Mouse (Mus musculus) neural tube, embryonic 15.5 days (tissue): ENCODE results near the gene Arhgap32. TPM values are rescaled to one million over a fixed set of nuclear protein-coding genes. Genes with fewer than 3 reads are reported as not detected.

Experiments used
- ATAC-seq: fragments of 200-750 bp; cut with Nextera tagmentation; 2 replicates; pipeline ENCODE4 v1.8.0; 2017; ENCODE audit warnings: mild to moderate bottlenecking, moderate TSS enrichment, moderate library complexity; ENCODE audit not compliant: low FRiP score
- H3K27ac ChIP-seq: fragments of 300-500 bp; sonication (generic); replicated peaks from 2 replicates; pipeline ENCODE4 v1.5.1; 2015; ENCODE audit warnings: mild to moderate bottlenecking, inconsistent platforms
- H3K27me3 ChIP-seq: fragments of 300-500 bp; sonication (generic); replicated peaks from 2 replicates; pipeline ENCODE4 v1.6.1; 2015; ENCODE audit warnings: inconsistent platforms
- H3K36me3 ChIP-seq: fragments of 300-500 bp; sonication (generic); 2 replicates; pipeline ENCODE4 v1.6.1; 2015; ENCODE audit warnings: inconsistent platforms
- H3K4me1 ChIP-seq: fragments of 300-500 bp; sonication (generic); 2 replicates; pipeline ENCODE4 v1.6.1; 2015; ENCODE audit warnings: inconsistent platforms
- H3K4me2 ChIP-seq: fragments of 300-500 bp; sonication (generic); 2 replicates; pipeline ENCODE4 v1.6.1; 2015; ENCODE audit warnings: inconsistent platforms, mild to moderate bottlenecking, moderate library complexity
- H3K4me3 ChIP-seq: fragments of 300-500 bp; sonication (generic); replicated peaks from 2 replicates; pipeline ENCODE4 v1.5.1; 2015; ENCODE audit warnings: mild to moderate bottlenecking, inconsistent platforms
- H3K9ac ChIP-seq: fragments of 300-500 bp; sonication (generic); replicated peaks from 2 replicates; pipeline ENCODE4 v1.6.1; 2015; ENCODE audit warnings: mild to moderate bottlenecking, inconsistent platforms
- H3K9me3 ChIP-seq: fragments of 300-500 bp; sonication (generic); replicated peaks from 2 replicates; pipeline ENCODE4 v1.6.1; 2016; ENCODE audit warnings: inconsistent platforms
- WGBS: fragments of 180-500 bp; shearing (Covaris S2); methylation state at CpG from one replicate; pipeline ENCODE4 v1.1.7; 2015; ENCODE audit warnings: mixed read lengths; 5-methylcytosine and 5-hydroxymethylcytosine counted together
- polyA plus RNA-seq: library from polyadenylated mRNA; unstranded; fragments of >200 nt; fragmentation: Nextera tagmentation; extraction: Ambion mirVana; gene quantifications from 2 replicates; pipeline ENCODE4 v1.2.1, GENCODE M21; 2015

Arhgap32 gene
- polyA plus RNA-seq, 1 experiment from 2014 or later, result 8.7 TPM

DNA sequence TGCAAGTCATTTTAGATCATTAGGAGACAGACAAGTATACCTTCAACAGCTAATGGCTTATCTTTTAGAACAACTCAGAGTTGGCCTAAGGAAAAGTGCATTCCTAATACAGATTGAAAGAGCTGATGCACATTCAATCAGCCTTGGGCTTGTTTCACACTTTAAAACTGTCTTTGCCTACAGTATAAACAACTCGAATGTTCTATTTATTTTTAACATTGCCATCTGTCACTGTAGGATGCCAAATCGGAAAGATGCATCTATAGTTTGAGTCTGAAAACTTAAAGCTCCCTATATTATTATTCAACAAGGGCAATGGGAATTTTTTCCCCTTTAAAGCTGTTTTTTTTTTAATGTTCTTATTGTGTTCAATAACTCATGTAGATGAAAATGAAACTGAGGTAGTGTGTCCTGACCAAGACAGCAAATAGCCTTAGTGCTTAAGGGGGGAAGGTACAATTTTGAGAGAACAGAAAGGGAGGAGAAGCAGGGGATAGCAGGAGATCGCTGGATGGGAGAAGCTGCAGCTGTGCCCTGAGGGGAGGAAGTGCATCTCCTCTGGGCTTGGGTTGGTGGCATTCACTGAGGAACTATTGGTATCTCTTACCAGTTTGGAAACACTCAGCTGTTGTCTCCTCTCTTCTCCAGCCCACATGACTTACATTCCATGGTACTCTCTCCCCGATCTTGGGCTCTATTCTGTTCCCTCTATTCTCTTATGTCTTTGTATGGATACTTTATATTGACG, 101.1 kb downstream of the Arhgap32 start:
- Histone ChIP-seq H3K27me3 (no peaks in the 10 kb centered on the region), H3K9me3 (no peaks in the 10 kb centered on the region), H3K4me3 (no peak overlapping the region), H3K27ac (no peak overlapping the region), H3K9ac (no peak overlapping the region), H3K4me1 (peaks cover 8% of the 10 kb centered on the region; the same call in 1 of the 2 replicates), H3K4me2 (no peak overlapping the region), H3K36me3 (no peaks in the 10 kb centered on the region)
- WGBS, result 86% methylated on average over 5 of the region's 5 CpGs
- no peak for ATAC-seq

DNA sequence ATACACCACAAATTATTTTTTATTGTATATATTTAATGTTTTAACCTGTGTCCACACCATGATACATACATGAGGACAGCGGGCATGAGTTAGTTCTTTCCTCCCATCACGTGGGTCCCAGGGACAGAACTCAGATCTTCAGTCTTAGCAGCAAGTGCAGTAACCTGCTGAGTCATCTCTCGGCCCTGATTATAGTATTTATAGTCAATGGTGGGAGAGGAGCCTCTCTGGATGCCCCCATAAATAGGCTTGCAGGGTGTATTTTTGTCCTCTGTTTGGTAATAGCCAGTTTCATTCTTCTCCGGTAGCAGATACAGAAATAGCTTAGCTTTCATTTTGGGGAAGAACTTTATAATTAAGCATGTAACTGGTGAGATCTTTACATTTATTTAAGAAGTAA, 103.5 kb downstream of the Arhgap32 start:
- ATAC-seq, result no peak
- Histone ChIP-seq H3K4me1 (peaks cover 23% of the 10 kb centered on the region), H3K4me3 (no peak overlapping the region), H3K27ac (no peak overlapping the region), H3K9me3 (no peaks in the 10 kb centered on the region), H3K9ac (no peak overlapping the region), H3K27me3 (no peaks in the 10 kb centered on the region), H3K4me2 (no peak overlapping the region), H3K36me3 (no peaks in the 10 kb centered on the region)
- 84% methylated on average over 4 of the region's 4 CpGs for WGBS

DNA sequence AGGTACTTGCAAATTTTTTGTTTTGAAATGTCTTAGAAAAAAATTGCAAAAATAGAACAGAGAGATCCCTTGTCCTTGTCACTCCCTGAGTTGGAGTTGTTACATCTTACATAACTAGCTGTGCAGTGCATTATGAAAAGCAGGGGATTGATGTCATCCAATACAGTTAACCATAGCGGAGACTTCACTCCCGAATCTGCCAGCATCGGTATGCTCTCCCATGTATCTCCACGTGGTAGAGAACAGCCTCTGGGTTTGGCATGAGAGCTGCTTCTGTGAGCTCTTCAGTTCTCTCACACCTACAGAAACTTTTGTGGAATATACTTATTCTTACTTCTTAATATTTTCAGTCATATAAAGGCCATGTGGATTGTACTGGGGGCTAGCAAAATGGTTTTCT, 106.2 kb downstream of the Arhgap32 start:
- ATAC-seq, result no peak
- Histone ChIP-seq H3K36me3 (no peaks in the 10 kb centered on the region), H3K9ac (no peak overlapping the region), H3K4me3 (no peak overlapping the region), H3K9me3 (no peaks in the 10 kb centered on the region), H3K4me2 (no peak overlapping the region), H3K4me1 (peaks cover 14% of the 10 kb centered on the region), H3K27me3 (no peaks in the 10 kb centered on the region), H3K27ac (no peak overlapping the region)
- WGBS, result 82% methylated on average over 4 of the region's 4 CpGs

DNA sequence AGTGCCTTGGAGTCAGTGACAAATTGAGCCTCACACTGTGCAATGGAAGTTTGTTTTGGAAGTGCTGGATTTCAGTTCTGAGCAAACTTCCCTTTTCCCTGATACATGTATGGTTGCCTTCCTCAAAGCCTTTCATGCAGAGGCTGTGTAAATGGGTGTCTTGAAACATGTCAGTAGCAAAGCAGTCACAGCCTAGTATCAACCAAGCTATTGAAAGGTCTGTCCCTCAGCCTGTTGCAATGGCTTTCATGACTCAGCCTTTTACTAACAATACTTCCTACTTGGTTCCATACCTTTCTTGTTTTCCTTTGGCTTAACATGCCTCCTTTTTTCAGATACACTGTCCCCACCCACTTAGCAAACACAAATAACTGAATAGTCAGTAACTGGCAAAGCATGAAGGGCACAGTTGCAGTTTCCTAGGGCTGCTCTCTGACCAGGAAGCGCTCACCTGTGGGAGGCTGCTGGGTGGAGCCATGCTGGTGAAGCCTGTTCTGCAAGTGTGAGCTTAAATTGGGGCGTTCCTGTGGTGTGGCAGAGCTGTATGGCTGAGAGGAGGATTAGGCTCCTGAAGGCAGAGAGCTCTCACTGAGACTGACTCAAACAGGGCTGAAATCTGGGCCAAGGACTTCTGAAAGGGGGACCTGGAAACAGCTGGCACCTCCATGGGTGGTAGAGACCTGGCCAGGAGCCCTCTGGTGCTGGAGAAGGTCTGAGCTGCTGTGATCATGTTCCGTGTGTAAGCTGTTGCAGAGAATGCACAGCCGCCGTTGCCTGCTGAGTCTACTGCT, 108.0 kb downstream of the Arhgap32 start:
- Histone ChIP-seq H3K4me1 (peaks cover 14% of the 10 kb centered on the region), H3K4me3 (no peak overlapping the region), H3K9me3 (no peaks in the 10 kb centered on the region), H3K27me3 (no peaks in the 10 kb centered on the region), H3K36me3 (no peaks in the 10 kb centered on the region), H3K9ac (no peak overlapping the region), H3K4me2 (no peak overlapping the region), H3K27ac (0 out of 2 replicates have a peak overlapping the region, but pooled peaks have one; percentile 33)
- 0 out of 2 replicates have a peak, but pooled peaks have one; percentile 38 for ATAC-seq
- WGBS, result 48% methylated on average over 5 of the region's 5 CpGs

DNA sequence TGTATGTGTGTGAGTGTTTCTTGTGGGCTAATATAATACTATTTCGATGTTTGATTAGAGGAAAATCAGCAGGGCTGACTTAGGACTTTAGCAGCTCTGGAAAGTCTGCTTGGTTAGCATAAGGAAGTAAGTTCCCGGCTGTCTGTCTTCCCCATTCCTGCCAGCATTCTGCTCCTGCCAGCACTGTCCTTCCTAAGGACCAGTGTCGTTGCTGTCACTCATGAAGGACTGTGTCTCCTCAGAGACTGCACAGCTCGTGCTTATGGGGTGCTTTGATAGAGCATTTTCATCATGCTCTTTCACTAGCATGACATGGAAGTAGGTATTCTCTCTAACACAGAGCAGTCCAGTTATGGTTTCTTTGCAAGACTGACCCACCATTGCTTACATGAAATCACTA, 109.0 kb downstream of the Arhgap32 start:
- ATAC-seq, result no peak
- no peaks in the 10 kb centered on the region for H3K27me3 ChIP-seq
- H3K4me3 ChIP-seq, result no peak overlapping the region
- H3K4me1 ChIP-seq, result peaks cover 14% of the 10 kb centered on the region
- no peaks in the 10 kb centered on the region for H3K9me3 ChIP-seq
- no peaks in the 10 kb centered on the region for H3K36me3 ChIP-seq
- H3K9ac ChIP-seq, result no peak overlapping the region
- H3K4me2 ChIP-seq, result no peak overlapping the region
- no peak overlapping the region for H3K27ac ChIP-seq
- WGBS, result 72% methylated on average over 4 of the region's 4 CpGs

DNA sequence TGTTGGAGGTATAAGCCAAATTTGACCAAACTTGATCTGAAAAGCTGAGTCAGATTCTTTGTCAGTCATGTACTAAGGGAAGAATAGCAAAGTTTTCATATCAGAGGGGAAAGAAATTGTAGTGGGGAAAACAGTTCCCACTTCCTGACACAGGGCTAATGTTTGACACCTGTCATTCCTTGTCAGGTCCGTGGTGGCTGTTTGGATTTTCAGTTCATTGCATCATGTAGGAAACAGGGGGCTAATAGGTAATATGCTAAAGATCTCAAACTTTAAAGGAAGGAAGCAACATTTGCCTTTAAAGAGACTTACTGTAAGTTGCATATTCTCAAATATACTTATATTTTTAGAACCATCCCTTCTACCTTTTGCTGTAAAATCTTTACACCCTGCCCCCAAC, 109.6 kb downstream of the Arhgap32 start:
- WGBS, result 82% methylated on average over 1 of the region's 1 CpGs
- no peak for ATAC-seq
- Histone ChIP-seq H3K4me3 (no peak overlapping the region), H3K9me3 (no peaks in the 10 kb centered on the region), H3K4me2 (no peak overlapping the region), H3K9ac (no peak overlapping the region), H3K27me3 (no peaks in the 10 kb centered on the region), H3K4me1 (peaks cover 14% of the 10 kb centered on the region), H3K27ac (no peak overlapping the region), H3K36me3 (no peaks in the 10 kb centered on the region)

DNA sequence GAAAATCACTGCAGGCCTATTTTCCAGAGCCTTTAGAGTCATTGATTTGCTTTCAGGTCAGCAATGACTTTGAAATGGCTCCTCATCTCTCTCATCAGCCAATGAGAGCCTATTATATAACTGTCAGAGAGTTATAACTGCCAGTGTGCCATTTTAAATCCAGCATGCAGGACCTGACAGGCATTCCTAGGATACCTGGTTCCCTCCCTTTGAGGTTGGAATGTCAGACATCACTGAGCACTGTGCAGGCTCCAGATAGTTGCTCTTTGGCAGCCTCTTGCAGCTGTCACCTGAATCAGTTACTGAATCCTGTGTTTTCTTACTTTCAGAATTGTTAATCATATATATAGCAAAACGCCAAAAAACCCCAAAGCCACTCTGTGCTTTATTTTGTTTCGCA, 111.1 kb downstream of the Arhgap32 start:
- no peaks in the 10 kb centered on the region for H3K36me3 ChIP-seq
- no peak overlapping the region for H3K9ac ChIP-seq
- no peak overlapping the region for H3K4me3 ChIP-seq
- no peak for ATAC-seq
- WGBS, result 90% methylated on average over 2 of the region's 2 CpGs
- no peaks in the 10 kb centered on the region for H3K27me3 ChIP-seq
- H3K9me3 ChIP-seq, result no peaks in the 10 kb centered on the region
- no peak overlapping the region for H3K27ac ChIP-seq
- H3K4me1 ChIP-seq, result peaks cover 14% of the 10 kb centered on the region
- no peak overlapping the region for H3K4me2 ChIP-seq

DNA sequence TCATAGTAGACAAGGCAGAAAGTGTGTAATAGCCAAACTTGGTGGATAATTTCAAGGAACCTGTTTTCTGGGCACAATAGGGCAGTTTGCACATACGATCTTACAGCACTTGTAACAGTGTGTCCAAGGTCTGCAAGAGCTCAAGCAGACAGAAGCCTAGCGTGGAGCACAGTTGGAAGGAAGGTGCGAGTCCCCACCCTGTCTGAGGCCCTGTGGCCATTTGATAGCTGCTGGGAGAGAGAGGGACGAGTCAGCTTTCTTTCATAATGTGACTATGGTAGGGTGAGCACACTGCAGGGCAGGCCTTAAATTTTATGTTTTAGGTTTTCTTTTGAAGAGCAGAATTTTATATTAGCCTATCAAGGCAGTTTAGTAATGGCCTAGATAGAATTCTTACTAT, 117.7 kb downstream of the Arhgap32 start:
- no peak overlapping the region for H3K4me2 ChIP-seq
- no peaks in the 10 kb centered on the region for H3K27me3 ChIP-seq
- WGBS, result 85% methylated on average over 4 of the region's 4 CpGs
- no peak overlapping the region for H3K27ac ChIP-seq
- ATAC-seq, result no peak
- no peaks in the 10 kb centered on the region for H3K36me3 ChIP-seq
- no peak overlapping the region for H3K4me3 ChIP-seq
- H3K9me3 ChIP-seq, result no peaks in the 10 kb centered on the region
- H3K4me1 ChIP-seq, result no peaks in the 10 kb centered on the region
- H3K9ac ChIP-seq, result no peak overlapping the region

DNA sequence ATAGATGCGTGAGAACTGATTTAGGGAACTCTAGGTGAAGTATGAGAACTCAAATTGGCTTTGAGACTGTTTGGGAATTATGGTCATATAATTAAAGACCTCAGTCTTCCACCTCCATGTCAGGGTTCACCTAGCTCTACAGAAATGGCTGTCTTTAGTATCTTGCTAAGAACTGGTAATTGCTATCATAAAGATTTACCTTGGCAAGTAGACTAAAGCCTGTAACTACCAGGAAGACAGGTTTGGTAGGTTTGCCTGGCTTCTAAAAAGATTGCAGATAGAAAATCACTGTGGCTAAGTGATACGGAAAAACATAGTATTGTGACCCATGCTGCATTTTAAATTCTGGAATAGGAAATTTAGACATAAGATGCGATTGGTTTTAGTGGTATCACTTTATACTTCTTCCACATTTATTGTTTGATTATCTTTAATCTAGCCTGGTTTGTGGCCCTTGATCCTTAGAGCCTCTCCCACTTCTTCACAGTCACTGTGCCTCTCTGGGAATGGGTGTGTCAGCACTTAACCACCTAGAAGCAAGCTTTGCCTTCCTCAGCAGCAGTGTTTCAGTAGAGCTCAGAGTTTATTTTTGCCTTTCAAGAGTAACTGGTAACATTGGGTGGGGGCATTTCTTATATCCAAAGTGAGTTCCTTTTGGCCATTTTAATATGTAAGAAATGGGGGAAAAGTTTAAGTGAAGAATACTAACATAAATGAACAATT, 119.0 kb downstream of the Arhgap32 start:
- no peak for ATAC-seq

DNA sequence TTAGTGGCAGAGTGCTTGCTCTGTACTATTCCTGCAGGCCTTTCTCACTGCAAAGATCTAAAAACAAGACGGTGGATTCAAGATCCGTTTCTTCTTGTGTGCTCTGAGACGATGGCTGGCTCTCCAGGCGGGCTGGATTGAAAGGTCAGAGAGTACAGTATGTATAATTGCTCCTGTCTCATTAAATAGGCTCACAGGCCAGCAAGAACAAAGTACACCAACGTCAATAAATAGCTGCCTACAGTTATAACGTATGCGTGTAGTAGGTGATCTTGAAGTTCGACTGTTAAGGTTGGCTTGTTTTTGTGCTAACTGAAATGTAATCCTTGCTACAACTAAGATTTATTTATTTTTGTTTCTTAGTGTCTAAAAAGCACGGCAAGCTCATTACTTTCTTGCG, 123.0 kb downstream of the Arhgap32 start:
- H3K4me2 ChIP-seq, result no peak overlapping the region
- ATAC-seq, result no peak
- H3K9ac ChIP-seq, result no peak overlapping the region
- peaks cover 10% of the 10 kb centered on the region; the same call in 1 of the 2 replicates for H3K36me3 ChIP-seq
- no peak overlapping the region for H3K27ac ChIP-seq
- no peaks in the 10 kb centered on the region for H3K4me1 ChIP-seq
- 82% methylated on average over 10 of the region's 10 CpGs for WGBS
- no peaks in the 10 kb centered on the region for H3K27me3 ChIP-seq
- no peak overlapping the region for H3K4me3 ChIP-seq
- no peaks in the 10 kb centered on the region for H3K9me3 ChIP-seq

More for the DNA sequence above, 119.0 kb downstream of the Arhgap32 start:
- no peak overlapping the region for H3K27ac ChIP-seq
- H3K9ac ChIP-seq, result no peak overlapping the region
- H3K4me3 ChIP-seq, result no peak overlapping the region
- H3K27me3 ChIP-seq, result no peaks in the 10 kb centered on the region
- no peak overlapping the region for H3K4me2 ChIP-seq
- no peaks in the 10 kb centered on the region for H3K4me1 ChIP-seq
- 91% methylated on average over 3 of the region's 3 CpGs for WGBS
- 0 out of 2 replicates have a peak, but pooled peaks cover 4% of the 10 kb centered on the region for H3K36me3 ChIP-seq
- H3K9me3 ChIP-seq, result no peaks in the 10 kb centered on the region

DNA sequence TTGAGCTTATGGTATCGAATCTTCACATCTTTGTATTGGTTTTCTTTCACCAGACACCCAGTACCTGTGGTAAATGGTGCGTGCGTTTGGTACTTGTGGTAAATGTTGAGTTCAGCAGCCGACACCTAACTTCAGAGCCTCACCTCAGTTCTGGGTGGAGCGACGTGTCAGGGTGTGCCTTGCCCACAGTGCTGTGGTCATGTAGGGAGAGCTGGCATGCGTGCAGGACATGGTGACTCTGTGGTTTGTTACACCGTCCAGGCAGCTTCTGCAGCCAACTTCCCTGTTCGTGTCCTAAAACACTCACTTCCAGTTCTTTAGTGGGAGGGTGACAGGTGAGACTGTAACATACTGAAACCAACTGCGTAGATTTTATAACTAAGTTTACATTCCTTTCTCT, 123.5 kb downstream of the Arhgap32 start:
- H3K4me1 ChIP-seq, result no peaks in the 10 kb centered on the region
- no peak for ATAC-seq
- H3K27ac ChIP-seq, result no peak overlapping the region
- H3K9me3 ChIP-seq, result no peaks in the 10 kb centered on the region
- H3K27me3 ChIP-seq, result no peaks in the 10 kb centered on the region
- peaks cover 10% of the 10 kb centered on the region; the same call in 1 of the 2 replicates for H3K36me3 ChIP-seq
- no peak overlapping the region for H3K4me3 ChIP-seq
- 95% methylated on average over 10 of the region's 10 CpGs for WGBS
- H3K4me2 ChIP-seq, result no peak overlapping the region
- no peak overlapping the region for H3K9ac ChIP-seq
